23 mouse cellular contexts compared by ENCODE assay signal in the genomic region with DNA sequence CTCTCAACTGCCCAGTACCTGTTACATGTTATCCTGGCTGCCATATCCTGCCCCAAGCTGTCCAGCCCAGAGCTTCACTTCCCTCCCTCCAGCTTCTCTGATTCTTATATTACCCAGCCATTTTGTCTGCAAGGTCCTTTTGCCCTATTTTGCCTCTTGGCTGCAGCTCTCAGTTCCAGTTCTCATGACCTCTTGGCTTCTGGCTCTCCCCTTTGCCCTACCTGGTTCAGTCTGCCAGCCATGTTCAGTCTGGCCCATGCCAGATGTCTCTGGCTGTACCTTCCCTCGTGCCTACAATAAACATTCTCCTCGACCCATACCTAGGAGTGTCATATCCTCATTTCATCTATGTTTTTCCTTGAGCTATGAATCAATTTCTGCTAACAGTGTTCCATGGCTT.
"Had no signal": no experiment of that assay in that cellular context is flagged by ENCODE, and none has a peak within 500 bp of the region (broad histone marks: within the 10 kb centered on the region; RNA-seq: fewer than 3 reads in every experiment).

No protein-coding gene starts in this region.

- H3K4me1 ChIP-seq: limb, embryonic 12.5 days; limb, embryonic 15.5 days; liver, embryonic 13.5 days; neural tube, embryonic 12.5 days; neural tube, embryonic 15.5 days had no signal

- H3K9ac ChIP-seq: limb, embryonic 12.5 days; limb, embryonic 15.5 days; liver, embryonic 13.5 days; neural tube, embryonic 12.5 days; neural tube, embryonic 15.5 days had no signal

- H3K36me3 ChIP-seq: liver, embryonic 13.5 days; neural tube, embryonic 15.5 days had no signal

- H3K9me3 ChIP-seq: limb, embryonic 12.5 days; limb, embryonic 15.5 days; liver, embryonic 13.5 days; neural tube, embryonic 12.5 days; neural tube, embryonic 15.5 days had no signal

- H3K27me3 ChIP-seq: limb, embryonic 12.5 days; limb, embryonic 15.5 days; liver, embryonic 13.5 days; neural tube, embryonic 12.5 days; neural tube, embryonic 15.5 days had no signal

- H3K4me2 ChIP-seq: limb, embryonic 12.5 days; limb, embryonic 15.5 days; liver, embryonic 13.5 days; midbrain, embryonic 11.5 days; neural tube, embryonic 12.5 days; neural tube, embryonic 15.5 days had no signal

- H3K4me3 ChIP-seq: layer of hippocampus, adult 2 months; left cerebral cortex, adult 2 months; limb, embryonic 12.5 days; limb, embryonic 15.5 days; liver, embryonic 13.5 days; neural tube, embryonic 12.5 days; neural tube, embryonic 15.5 days had no signal

- H3K27ac ChIP-seq: kidney, postnatal 0 days; layer of hippocampus, adult 2 months; left cerebral cortex, adult 2 months; limb, embryonic 12.5 days; limb, embryonic 15.5 days; liver, embryonic 13.5 days; neural tube, embryonic 12.5 days; neural tube, embryonic 15.5 days; stomach, postnatal 0 days had no signal

- DNase-seq: kidney, adult 2 months; kidney, postnatal 25 days; layer of hippocampus, adult 9-11 months; layer of hippocampus, postnatal 36 days; liver, embryonic 13.5 days; lung, adult 2 months; lung, postnatal 14 days; lung, postnatal 4 days; midbrain, embryonic 14.5 days; right cerebral cortex, adult 18-20 months; right cerebral cortex, postnatal 14 days; right cerebral cortex, postnatal 4 days; thymus, adult 18-20 months; thymus, postnatal 36 days had no signal
